Mouse (Mus musculus) CH12.LX (cell line): Measurements from ENCODE around the gene Tomm40l. TPM values are rescaled to one million over a fixed set of nuclear protein-coding genes. Genes with fewer than 3 reads are reported as not detected.

Experiments
- DNase-seq: peaks from one replicate; pipeline ENCODE4 v3.0.0-alpha.2; 2013; ENCODE audit errors: extremely low read depth
- H3K27ac ChIP-seq: 2 replicates; pipeline ENCODE4 v1.5.1; 2012; ENCODE audit warnings: low read depth, mild to moderate bottlenecking, control low read depth, moderate library complexity; ENCODE audit not compliant: insufficient read depth
- H3K27me3 ChIP-seq: replicated peaks from 2 replicates; pipeline ENCODE3; 2012; ENCODE audit warnings: inconsistent platforms
- H3K36me3 ChIP-seq, 2 experiments: replicated peaks in 1 of 2; 2 replicates each; pipeline versions ENCODE3 to v1.6.1; 2012; ENCODE audit warnings: inconsistent platforms in 1 of 2, low read length in 1 of 2, mild to moderate bottlenecking in 1 of 2, mixed read lengths in 1 of 2, moderate library complexity in 1 of 2; ENCODE audit not compliant: control insufficient read depth in 1 of 2, insufficient read depth in 1 of 2
- H3K4me1 ChIP-seq, 2 experiments: 2 replicates each; pipeline ENCODE4 v1.6.1; 2012; ENCODE audit warnings: inconsistent platforms in 1 of 2, moderate library complexity in 1 of 2; ENCODE audit not compliant: insufficient read depth in 2 of 2, control insufficient read depth in 1 of 2
- H3K4me2 ChIP-seq: 2 replicates; pipeline ENCODE4 v1.6.1; 2012; ENCODE audit warnings: low read depth, mild to moderate bottlenecking, control low read depth; ENCODE audit not compliant: poor library complexity, insufficient read depth, severe bottlenecking
- H3K4me3 ChIP-seq, 3 experiments: fragments of 150-350 bp in 1 of 3; sonication (generic) in 1 of 3; replicated peaks in 1 of 3; 2 replicates each; pipeline versions ENCODE3 to v1.5.1; 2011 to 2012; ENCODE audit warnings: low read depth in 2 of 3, low read length in 2 of 3, mild to moderate bottlenecking in 2 of 3, moderate library complexity in 2 of 3, control low read depth in 1 of 3, improper control_type of control experiment in 1 of 3, inconsistent platforms in 1 of 3, mixed read lengths in 1 of 3; ENCODE audit not compliant: poor library complexity in 1 of 3
- H3K79me2 ChIP-seq: replicated peaks from 2 replicates; pipeline ENCODE4 v1.6.1; 2012; ENCODE audit warnings: mild to moderate bottlenecking, moderate library complexity; ENCODE audit not compliant: control insufficient read depth, poor library complexity, insufficient read depth, severe bottlenecking; ENCODE audit errors: extremely low read depth
- H3K9ac ChIP-seq: 2 replicates; pipeline ENCODE4 v1.6.1; 2012; ENCODE audit warnings: low read depth, mild to moderate bottlenecking, control low read depth, moderate library complexity; ENCODE audit not compliant: insufficient read depth
- H3K9me3 ChIP-seq: replicated peaks from 2 replicates; pipeline ENCODE3; 2012; ENCODE audit warnings: low read length, inconsistent platforms, mixed read lengths
- CHD2 ChIP-seq: IDR thresholded peaks from 2 replicates; pipeline ENCODE4 v1.6.1; 2011; ENCODE audit warnings: low read length, improper control_type of control experiment
- CTCF ChIP-seq, 2 experiments: IDR thresholded peaks in 1 of 2; conservative IDR thresholded peaks in 1 of 2; 2 replicates each; pipeline ENCODE4 v1.5.1; 2011 to 2012; ENCODE audit warnings: low read depth in 2 of 2, low read length in 2 of 2, improper control_type of control experiment in 1 of 2, inconsistent platforms in 1 of 2, mild to moderate bottlenecking in 1 of 2, moderate library complexity in 1 of 2
- E2F4 ChIP-seq: IDR thresholded peaks from 2 replicates; pipeline ENCODE4 v1.6.1; 2011; ENCODE audit warnings: low read depth, low read length, improper control_type of control experiment; ENCODE audit not compliant: insufficient replicate concordance
- ELF1 ChIP-seq: IDR thresholded peaks from 2 replicates; pipeline ENCODE4 v1.6.1; 2014; ENCODE audit warnings: low read depth, mild to moderate bottlenecking, inconsistent platforms, low read length, improper control_type of control experiment
- EP300 ChIP-seq: IDR thresholded peaks from 2 replicates; pipeline ENCODE4 v1.6.1; 2011; ENCODE audit warnings: low read length, improper control_type of control experiment
- ETS1 ChIP-seq: conservative IDR thresholded peaks from 2 replicates; pipeline ENCODE4 v1.6.1; 2012; ENCODE audit warnings: low read depth, mild to moderate bottlenecking, inconsistent platforms, low read length, improper control_type of control experiment, moderate library complexity
- GABPA ChIP-seq: IDR thresholded peaks from 2 replicates; pipeline ENCODE4 v1.6.1; 2012; ENCODE audit warnings: low read depth, low read length, improper control_type of control experiment, inconsistent platforms; ENCODE audit not compliant: insufficient replicate concordance
- HCFC1 ChIP-seq: IDR thresholded peaks from 2 replicates; pipeline ENCODE4 v1.6.1; 2012; ENCODE audit warnings: low read depth, mild to moderate bottlenecking, inconsistent platforms, low read length, improper control_type of control experiment
- IRF4 ChIP-seq: IDR thresholded peaks from 2 replicates; pipeline ENCODE4 v1.6.1; 2014; ENCODE audit warnings: low read depth, mild to moderate bottlenecking, inconsistent platforms, low read length, improper control_type of control experiment
- JUN ChIP-seq: IDR thresholded peaks from 2 replicates; pipeline ENCODE4 v1.6.1; 2011; ENCODE audit warnings: low read depth, mild to moderate bottlenecking, low read length, improper control_type of control experiment, moderate library complexity; ENCODE audit not compliant: insufficient read depth
- JUND ChIP-seq: conservative IDR thresholded peaks from 2 replicates; pipeline ENCODE4 v1.6.1; 2011; ENCODE audit warnings: low read depth, low read length, improper control_type of control experiment
- KAT2A ChIP-seq: IDR thresholded peaks from 2 replicates; pipeline ENCODE4 v1.6.1; 2012; ENCODE audit warnings: low read length, improper control_type of control experiment, inconsistent platforms; ENCODE audit not compliant: insufficient replicate concordance
- MAFK ChIP-seq: IDR thresholded peaks from 2 replicates; pipeline ENCODE4 v1.6.1; 2011; ENCODE audit warnings: low read length, improper control_type of control experiment; ENCODE audit not compliant: insufficient replicate concordance
- MAZ ChIP-seq: IDR thresholded peaks from 2 replicates; pipeline ENCODE4 v1.6.1; 2012; ENCODE audit warnings: low read depth, mild to moderate bottlenecking, inconsistent platforms, low read length, improper control_type of control experiment, moderate library complexity
- MEF2A ChIP-seq: IDR thresholded peaks from 2 replicates; pipeline ENCODE4 v1.6.1; 2014; ENCODE audit warnings: low read depth, mild to moderate bottlenecking, inconsistent platforms, low read length, improper control_type of control experiment, borderline replicate concordance
- MXI1 ChIP-seq: IDR thresholded peaks from 2 replicates; pipeline ENCODE4 v1.6.1; 2011; ENCODE audit warnings: mild to moderate bottlenecking, low read depth, low read length, improper control_type of control experiment
- MYC ChIP-seq: IDR thresholded peaks from 2 replicates; pipeline ENCODE4 v1.6.1; 2011; ENCODE audit warnings: low read depth, mild to moderate bottlenecking, improper control_type of control experiment, low read length
- NELFE ChIP-seq: IDR thresholded peaks from 2 replicates; pipeline ENCODE4 v1.6.1; 2011; ENCODE audit warnings: low read depth, low read length, improper control_type of control experiment
- PAX5 ChIP-seq: IDR thresholded peaks from 2 replicates; pipeline ENCODE4 v1.6.1; 2012; ENCODE audit warnings: low read length, inconsistent platforms, mixed read lengths
- POLR2A ChIP-seq: IDR thresholded peaks from 2 replicates; pipeline ENCODE4 v1.6.1; 2011; ENCODE audit warnings: low read depth, mild to moderate bottlenecking, improper control_type of control experiment, low read length
- RAD21 ChIP-seq: IDR thresholded peaks from 2 replicates; pipeline ENCODE4 v1.6.1; 2011; ENCODE audit warnings: low read depth, mild to moderate bottlenecking, low read length, improper control_type of control experiment, moderate library complexity
- SIN3A ChIP-seq: IDR thresholded peaks from 2 replicates; pipeline ENCODE4 v1.6.1; 2012; ENCODE audit warnings: low read length, improper control_type of control experiment, inconsistent platforms
- SMC3 ChIP-seq: IDR thresholded peaks from 2 replicates; pipeline ENCODE4 v1.6.1; 2011; ENCODE audit warnings: low read depth, low read length, improper control_type of control experiment
- TBP ChIP-seq: conservative IDR thresholded peaks from 2 replicates; pipeline ENCODE4 v1.6.1; 2011; ENCODE audit warnings: low read depth, low read length, improper control_type of control experiment
- UBTF ChIP-seq: IDR thresholded peaks from 2 replicates; pipeline ENCODE4 v1.6.1; 2012; ENCODE audit warnings: low read depth, mild to moderate bottlenecking, inconsistent platforms, low read length, improper control_type of control experiment, moderate library complexity
- USF2 ChIP-seq: conservative IDR thresholded peaks from 2 replicates; pipeline ENCODE4 v1.6.1; 2011; ENCODE audit warnings: low read depth, low read length, improper control_type of control experiment
- ZC3H11A ChIP-seq: IDR thresholded peaks from 2 replicates; pipeline ENCODE4 v1.6.1; 2012; ENCODE audit warnings: low read depth, mild to moderate bottlenecking, inconsistent platforms, low read length, improper control_type of control experiment
- ZKSCAN1 ChIP-seq: IDR thresholded peaks from 2 replicates; pipeline ENCODE4 v1.6.1; 2012; ENCODE audit warnings: low read depth, inconsistent platforms, low read length, improper control_type of control experiment, borderline replicate concordance
- ZNF384 ChIP-seq: IDR thresholded peaks from 2 replicates; pipeline ENCODE4 v1.6.1; 2012; ENCODE audit warnings: low read depth, low read length, improper control_type of control experiment, inconsistent platforms
- dilution Hi-C: fragments of 300-500 bp; cut with MboI; formaldehyde crosslinking; loops from 2 replicates; pipeline ENCODE4 v1.14.3; 2020; ENCODE audit warnings: low sequenced_read_pairs; ENCODE audit not compliant: extremely low pct_unique_long_range_greater_than_20kb, extremely low pct_ligation_motif_present
- in situ Hi-C: fragments of 300-500 bp; cut with MboI; formaldehyde crosslinking; loops from 3 replicates; pipeline ENCODE4 v1.14.3; 2019; ENCODE audit warnings: low sequenced_read_pairs, low pct_ligation_motif_present, low pct_unique_long_range_greater_than_20kb, mixed read lengths
- polyA plus RNA-seq: library from polyadenylated mRNA; unstranded; fragments of >175 nt; gene quantifications from 2 replicates; pipeline ENCODE4 v1.2.1, GENCODE M21; 2012; ENCODE audit warnings: low read depth; ENCODE audit not compliant: insufficient read length
- total RNA-seq, 2 experiments: library from RNA; depleted of rRNA; stranded (reverse); fragments of 300-350 nt in 1 of 2; fragments of >200 nt in 1 of 2; gene quantifications; 2 replicates each; pipeline ENCODE4 v1.2.3; 2012 to 2014

Tomm40l gene
- total and polyA plus RNA-seq, 3 experiments, result 24.7 to 37.1 (median 36.0) TPM

- dilution Hi-C loops, result no loop called here
- DNase-seq, result no peak
- Histone ChIP-seq H3K79me2 (no peaks in the 10 kb centered on the region), H3K9me3 (no peaks in the 10 kb centered on the region), H3K4me2 (0 out of 2 replicates have a peak overlapping the region, but pooled peaks have one; percentile 48), H3K9ac (no peak overlapping the region), H3K4me1 (no peaks in the 10 kb centered on the region), H3K27me3 (peaks cover 34% of the 10 kb centered on the region), H3K4me3 (no peak overlapping the region), H3K27ac (no peak overlapping the region), H3K36me3 (no peaks in the 10 kb centered on the region)
- TF ChIP-seq ETS1, result no peak
- TF ChIP-seq MEF2A, result no peak
- no peak for TF ChIP-seq ZKSCAN1
- TF ChIP-seq JUND, result no peak
- TF ChIP-seq JUN, result no peak
- TF ChIP-seq ZC3H11A, result no peak
- no peak for TF ChIP-seq IRF4
- TF ChIP-seq EP300, result no peak
- TF ChIP-seq UBTF, result no peak
- no peak for TF ChIP-seq RAD21
- no peak for TF ChIP-seq SIN3A
- no peak for TF ChIP-seq E2F4
- no peak for TF ChIP-seq SMC3
- no peak for TF ChIP-seq CHD2
- TF ChIP-seq HCFC1, result no peak
- TF ChIP-seq ELF1, result no peak
- no peak for TF ChIP-seq MXI1
- in situ Hi-C loops, result no loop called here
Observed at GRCm38 (mm10) chr1:171195046-171195822, 27.1 kb downstream of the Tomm40l start.

- Histone ChIP-seq H3K4me3 (no peak overlapping the region), H3K36me3 (no peaks in the 10 kb centered on the region), H3K4me2 (no peak overlapping the region), H3K9me3 (no peaks in the 10 kb centered on the region), H3K27ac (no peak overlapping the region), H3K9ac (no peak overlapping the region), H3K4me1 (no peaks in the 10 kb centered on the region), H3K79me2 (no peaks in the 10 kb centered on the region), H3K27me3 (peaks cover 30% of the 10 kb centered on the region)
- no peak for DNase-seq
- in situ Hi-C loops (no loop called here), dilution Hi-C loops (no loop called here)
- TF ChIP-seq MYC (no peak), IRF4 (no peak), GABPA (no peak), JUN (no peak), KAT2A (no peak), ZNF384 (no peak), USF2 (no peak), POLR2A (no peak), NELFE (no peak), MXI1 (no peak), ELF1 (no peak), MAFK (no peak), PAX5 (no peak), CTCF (conservative IDR thresholded peaks at IDR 0.05 in 1 of 2, IDR thresholded peaks at IDR 0.05 in 1 of 2; ENCODE audit: low read depth in 2 of 2, low read length in 2 of 2) (no peak), TBP (no peak), E2F4 (no peak), UBTF (no peak), CHD2 (no peak), MAZ (no peak)
Observed at GRCm38 (mm10) chr1:171193911-171194830, 28.1 kb downstream of the Tomm40l start.
